Mouse (Mus musculus) heart, adult 2 months (tissue): ENCODE data around the gene Diaph2. TPM values are rescaled to one million over a fixed set of nuclear protein-coding genes. Genes with fewer than 3 reads are reported as not detected.

Source experiments
- DNase-seq, 2 experiments: peaks; one replicate each; pipeline ENCODE4 v3.0.0; 2021
- H3K27ac ChIP-seq: fragments of 200-600 bp; 2 replicates; pipeline ENCODE4 v1.8.1; 2022
- H3K27me3 ChIP-seq: fragments of 200-500 bp; 2 replicates; pipeline ENCODE4 v1.6.1; 2012; ENCODE audit warnings: mild to moderate bottlenecking, low read length, inconsistent platforms, mixed read lengths; ENCODE audit not compliant: control insufficient read depth, insufficient read depth
- H3K36me3 ChIP-seq: fragments of 200-500 bp; 2 replicates; pipeline ENCODE4 v1.6.1; 2012; ENCODE audit warnings: low read length, inconsistent platforms; ENCODE audit not compliant: control insufficient read depth, insufficient read depth
- H3K4me1 ChIP-seq: fragments of 200-500 bp; 2 replicates; pipeline ENCODE4 v1.6.1; 2011; ENCODE audit warnings: low read length; ENCODE audit not compliant: control insufficient read depth, insufficient read depth
- H3K4me3 ChIP-seq: fragments of 200-600 bp; 2 replicates; pipeline ENCODE4 v1.8.1; 2022
- H3K79me2 ChIP-seq: fragments of 200-500 bp; replicated peaks from 2 replicates; pipeline ENCODE4 v1.6.1; 2012; ENCODE audit warnings: mild to moderate bottlenecking, inconsistent platforms, low read length, moderate library complexity, mixed read lengths; ENCODE audit not compliant: control insufficient read depth, insufficient read depth
- H3K9ac ChIP-seq: fragments of 200-500 bp; 2 replicates; pipeline ENCODE4 v1.6.1; 2012; ENCODE audit warnings: low read depth, mild to moderate bottlenecking, control low read depth, inconsistent platforms, low read length, mixed read lengths
- CTCF ChIP-seq: fragments of 200-600 bp; IDR thresholded peaks from 2 replicates; pipeline ENCODE4 v1.8.1; 2022; ENCODE audit warnings: antibody characterized with exemption, mild to moderate bottlenecking, moderate library complexity
- EP300 ChIP-seq: fragments of 200-500 bp; IDR thresholded peaks from 2 replicates; pipeline ENCODE4 v1.6.1; 2011; ENCODE audit warnings: low read depth, low read length, control low read depth; ENCODE audit not compliant: insufficient read depth
- POLR2A ChIP-seq: fragments of 200-500 bp; IDR thresholded peaks from 2 replicates; pipeline ENCODE4 v1.6.1; 2011; ENCODE audit warnings: mild to moderate bottlenecking, low read depth, low read length, control low read depth; ENCODE audit not compliant: insufficient read depth
- WGBS: fragments of 180-500 bp; shearing (Covaris S2); methylation state at CpG from one replicate; pipeline ENCODE4 v1.1.7; 2018; 5-methylcytosine and 5-hydroxymethylcytosine counted together
- intact Hi-C: fragments of 180-260 bp; cut with DNase I; formaldehyde crosslinking; loops from one replicate; pipeline ENCODE4 v1.15.1; 2025
- polyA plus RNA-seq: library from polyadenylated mRNA; depleted of rRNA; stranded (reverse); fragments of >200 nt; gene quantifications from 2 replicates; pipeline ENCODE4 v1.2.3, GENCODE M21; 2012
- total RNA-seq, 2 experiments: library from RNA; stranded (reverse); gene quantifications; 2 replicates each; pipeline ENCODE4 v1.2.3; 2021

Diaph2 gene
- total and polyA plus RNA-seq, 3 experiments: 3.5 to 13.5 (median 10.7) TPM

DNA sequence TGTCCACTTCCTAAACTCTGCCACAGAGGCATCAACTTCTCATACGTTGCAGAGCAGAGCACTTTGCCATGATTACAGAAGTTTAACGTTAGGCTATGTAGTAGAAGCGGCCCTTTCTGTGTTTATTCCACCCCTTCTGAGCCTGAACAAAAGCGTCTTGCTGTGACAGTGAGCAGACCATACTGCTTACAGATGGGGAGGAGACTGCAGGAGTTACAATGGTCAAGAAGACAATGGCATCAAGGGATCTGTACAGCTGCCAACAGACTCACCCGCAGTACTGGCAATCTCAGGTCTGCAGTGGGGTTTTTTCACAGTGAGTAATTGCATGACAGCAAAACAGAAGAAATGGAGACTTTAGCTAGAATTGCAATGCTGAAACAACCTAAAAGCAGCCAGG lies 756.1 kb downstream of the Diaph2 start:
- H3K4me1 ChIP-seq: no peaks in the 10 kb centered on the region
- no peaks in the 10 kb centered on the region for H3K79me2 ChIP-seq
- no peak overlapping the region for H3K4me3 ChIP-seq
- H3K36me3 ChIP-seq: no peaks in the 10 kb centered on the region
- no peak overlapping the region for H3K27ac ChIP-seq
- no peak overlapping the region for H3K9ac ChIP-seq
- no peak for DNase-seq
- intact Hi-C loops: no loop called here
- WGBS: 41% methylated on average over 5 of the region's 5 CpGs
- TF ChIP-seq POLR2A (no peak), CTCF (no peak), EP300 (no peak)
- H3K27me3 ChIP-seq: no peaks in the 10 kb centered on the region
